Mouse (Mus musculus) gastrocnemius, adult 8-10 months (tissue): ENCODE results near the gene Olfr521. TPM values are rescaled to one million over a fixed set of nuclear protein-coding genes. Genes with fewer than 3 reads are reported as not detected.
"Not testable (repeated sequence)": the region's sequence is repeated elsewhere in the genome, so short reads cannot be mapped to it uniquely, and the experiment has no call there.

Source experiments
- DNase-seq, 2 experiments: peaks; one replicate each; pipeline ENCODE4 v3.0.0; 2022; ENCODE audit warnings: low spot score in 2 of 2
- total RNA-seq, 4 experiments: library from RNA; stranded (reverse); gene quantifications; 2 replicates each; pipeline ENCODE4 v1.2.4; 2022

Gene Olfr521
- total RNA-seq, 4 experiments from 2014 or later, result not detected

DNA sequence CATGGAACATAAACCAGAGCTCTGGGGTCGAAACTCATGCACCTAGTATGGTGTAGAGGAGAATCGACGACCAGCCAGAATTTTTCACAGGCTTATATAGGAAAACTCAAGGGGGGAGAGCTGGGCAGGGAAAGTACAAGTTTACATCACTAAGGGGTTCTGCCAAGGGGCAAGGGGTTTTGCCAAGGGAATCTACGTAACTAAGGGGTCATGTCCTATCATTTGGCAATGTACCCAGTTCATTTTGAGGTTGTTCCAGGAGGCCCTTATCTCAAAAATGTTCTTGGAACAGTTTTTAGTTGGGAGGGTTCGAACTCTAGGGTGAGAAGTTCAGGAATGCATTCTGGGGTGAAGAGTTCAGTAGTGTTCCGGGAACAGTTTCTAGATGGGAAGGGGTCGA lies 43.7 kb downstream of the Olfr521 start:
- DNase-seq, result not testable (repeated sequence)

GRCm38 (mm10) chr7:99810814-99811213 lies 47.5 kb downstream of the Olfr521 start:
- DNase-seq, result no peak

GRCm38 (mm10) chr7:99811661-99812060 lies 48.4 kb downstream of the Olfr521 start:
- DNase-seq, result no peak

GRCm38 (mm10) chr7:99813394-99813793 lies 50.1 kb downstream of the Olfr521 start:
- peak in 1 of 2 experiments; percentile 35 for DNase-seq

GRCm38 (mm10) chr7:99818181-99818725 lies 54.9 kb downstream of the Olfr521 start:
- not testable (repeated sequence) for DNase-seq

Other genes with a start within 250 kb of the Olfr521 start
- gene Arrb1, start 228.0 kb upstream of the Olfr521 start, total RNA-seq, result 10 to 100 TPM; 11.9 to 14.3 (median 12.7) TPM
- gene Tpbgl, start 136.4 kb upstream of the Olfr521 start, total RNA-seq, result 10 to 100 TPM; 52.4 to 77.6 (median 63.1) TPM
- 1 to 10 TPM; 2.5 to 5.8 (median 4.3) TPM for gene Slco2b1, start 52.2 kb upstream of the Olfr521 start, total RNA-seq
- gene Olfr520, start 33.2 kb upstream of the Olfr521 start, total RNA-seq, result under 1 TPM in 1 of 4 experiments, not detected in 3; 0.52 TPM
- gene Neu3, start 64.9 kb downstream of the Olfr521 start, total RNA-seq, result 1 to 10 TPM; 2.7 to 3.5 (median 2.9) TPM
- gene Xrra1, start 95.6 kb downstream of the Olfr521 start, total RNA-seq, result under 1 TPM; 0.31 to 0.80 (median 0.74) TPM
- gene Spcs2, start 100.0 kb downstream of the Olfr521 start, total RNA-seq, result 100 to 1,000 TPM in 2 of 4 experiments, 10 to 100 TPM in 2; 80.9 to 103 (median 97.5) TPM
- 1 to 10 TPM; 5.3 to 6.3 (median 5.5) TPM for gene Rnf169, start 216.9 kb downstream of the Olfr521 start, total RNA-seq
- gene Chrdl2, start 242.7 kb downstream of the Olfr521 start, total RNA-seq, result 1 to 10 TPM; 1.0 to 1.5 (median 1.2) TPM